In genomic region chr9:119634216-119634843, GRCm38 (mm10) we compare ENCODE assay signal across 15 mouse cellular contexts. TPM values are rescaled to one million over a fixed set of nuclear protein-coding genes. Genes with fewer than 3 reads are reported as not detected.
A peak's percentile ranks its signal among the peaks of the same experiment; 100 is the strongest.
DNase-seq lines count a peak whose midpoint lies in the region; ATAC-seq and TF ChIP-seq lines count a peak whose summit lies in the region.
"Had no signal": no experiment of that assay in that cellular context is flagged by ENCODE, and none has a peak within 500 bp of the region (broad histone marks: within the 10 kb centered on the region; RNA-seq: fewer than 3 reads in every experiment).

No protein-coding gene starts in this region.

- peaks cover 73% of the 10 kb centered on the region for H3K27me3 ChIP-seq in kidney, embryonic 16.5 days (ENCODE audit: insufficient read depth, low read length)
- no peaks in the 10 kb centered on the region for H3K27me3 ChIP-seq in C2C12 (ENCODE audit: control insufficient read depth, insufficient read depth, insufficient read length)
- peaks cover 26% of the 10 kb centered on the region for H3K27me3 ChIP-seq in embryonic facial prominence, embryonic 10.5 days (replicated peaks; ENCODE audit: low read depth, poor library complexity, severe bottlenecking)

- peaks cover 11% of the 10 kb centered on the region; the same call in 1 of the 2 replicates for H3K4me1 ChIP-seq in kidney, embryonic 16.5 days (ENCODE audit: insufficient read depth, low read length)
- H3K4me1 ChIP-seq in embryonic facial prominence, embryonic 10.5 days: peaks cover 37% of the 10 kb centered on the region
- H3K4me1 ChIP-seq: liver, embryonic 13.5 days had no signal

- peak; percentile 3 to 6 for DNase-seq in kidney, postnatal 4 days
- DNase-seq in embryonic facial prominence, embryonic 10.5 days (ENCODE audit: low spot score): no peak
- peak; percentile 39 to 59 for DNase-seq in heart, postnatal 10 days
- no peak for DNase-seq in thymus, postnatal 14 days
- DNase-seq: kidney, postnatal 10 days; liver, embryonic 13.5 days; right cerebral cortex, postnatal 14 days; thymus, adult 18-20 months had no signal

- no peaks in the 10 kb centered on the region for H3K36me3 ChIP-seq in kidney, embryonic 16.5 days (ENCODE audit: insufficient read depth, low read length)
- no peaks in the 10 kb centered on the region for H3K36me3 ChIP-seq in C2C12 (ENCODE audit: control insufficient read depth, insufficient read depth)
- no peaks in the 10 kb centered on the region for H3K36me3 ChIP-seq in embryonic facial prominence, embryonic 10.5 days (replicated peaks)
- H3K36me3 ChIP-seq: embryonic facial prominence, embryonic 13.5 days; liver, embryonic 13.5 days had no signal

- WGBS in kidney, embryonic 16.5 days: 53% methylated on average over 11 of the region's 11 CpGs
- 71% methylated on average over 11 of the region's 11 CpGs for WGBS in embryonic facial prominence, embryonic 10.5 days

- H3K4me3 ChIP-seq in kidney, embryonic 16.5 days (ENCODE audit: low read length): no peak overlapping the region
- no peak overlapping the region for H3K4me3 ChIP-seq in C2C12 (ENCODE audit: insufficient read depth, poor library complexity, severe bottlenecking)
- no peak overlapping the region for H3K4me3 ChIP-seq in embryonic facial prominence, embryonic 10.5 days
- H3K4me3 ChIP-seq: embryonic facial prominence, embryonic 13.5 days; liver, embryonic 13.5 days had no signal

- H3K27ac ChIP-seq in kidney, embryonic 16.5 days (ENCODE audit: low read length): no peak overlapping the region
- 0 out of 2 replicates have a peak overlapping the region, but pooled peaks have one; percentile 14 for H3K27ac ChIP-seq in embryonic facial prominence, embryonic 10.5 days (replicated peaks)
- H3K27ac ChIP-seq: embryonic facial prominence, embryonic 13.5 days; liver, embryonic 13.5 days had no signal

- intact Hi-C loops in heart, postnatal 10 days (cut with DNase I): no loop called here

- no peaks in the 10 kb centered on the region for H3K9me3 ChIP-seq in kidney, embryonic 16.5 days (ENCODE audit: low read length)
- H3K9me3 ChIP-seq in embryonic facial prominence, embryonic 10.5 days: no peaks in the 10 kb centered on the region
- H3K9me3 ChIP-seq: embryonic facial prominence, embryonic 13.5 days; liver, embryonic 13.5 days had no signal

- no peak overlapping the region for H3K4me2 ChIP-seq in kidney, embryonic 16.5 days (replicated peaks; ENCODE audit: low read depth, low read length)
- H3K4me2 ChIP-seq: embryonic facial prominence, embryonic 13.5 days; liver, embryonic 13.5 days had no signal

- no peaks in the 10 kb centered on the region for H3K79me2 ChIP-seq in C2C12 (ENCODE audit: control insufficient read depth, insufficient read depth)

- H3ac ChIP-seq in C2C12 (ENCODE audit: control insufficient read depth, insufficient read length, low read depth): no peak overlapping the region

- no peak for ATAC-seq in kidney, embryonic 16.5 days (ENCODE audit: low FRiP score, low TSS enrichment)
- no peak for ATAC-seq in megakaryocyte progenitor cell, adult 5-6 weeks (replicated peaks; ENCODE audit: poor library complexity)
- ATAC-seq: intestine, embryonic 16.5 days had no signal

- H3K9ac ChIP-seq in kidney, embryonic 16.5 days (replicated peaks; ENCODE audit: low read length): no peak overlapping the region
- H3K9ac ChIP-seq: embryonic facial prominence, embryonic 13.5 days; liver, embryonic 13.5 days had no signal

- TF ChIP-seq CTCF in C2C12 (IDR thresholded peaks at IDR 0.05; ENCODE audit: control insufficient read depth, insufficient read depth, insufficient read length): no peak

- H3K79me3 ChIP-seq in C2C12 (ENCODE audit: low read depth): no peaks in the 10 kb centered on the region

TF ChIP-seq in C2C12, 6 proteins besides CTCF, POLR2A, EP300 and RAD21:
- TF ChIP-seq MYOD1 (IDR thresholded peaks at IDR 0.05; ENCODE audit: control insufficient read depth, insufficient read length, low read depth) (peak; percentile 99), MYOG (IDR thresholded peaks at IDR 0.05; ENCODE audit: control insufficient read depth, extremely low read depth, insufficient read length) (no peak)
TF ChIP-seq in C2C12: peak in this region for 1.

RNA-seq across cellular contexts. Expression of gene Scn5a, which starts 55.5 kb away (rescaled TPM):
- polyA plus RNA-seq in kidney, embryonic 16.5 days (2015; fragmentation: Nextera tagmentation; extraction: Ambion mirVana): 0.13 and 0.25 TPM in 2 replicates
- polyA plus RNA-seq in C2C12 (2012; fragmentation: generic; extraction: Trizol): 13.6 TPM
- 1.2 and 1.5 TPM in 2 replicates for polyA plus RNA-seq in embryonic facial prominence, embryonic 10.5 days (2016; fragmentation: Nextera tagmentation; extraction: Ambion mirVana)
- 100 to 1,000 TPM; 124 to 128 TPM for total RNA-seq in heart, postnatal 10 days (2021)
- total RNA-seq in megakaryocyte progenitor cell, adult 5-6 weeks (2015): not detected in 2 replicates
- not detected in 2 replicates for total RNA-seq in megakaryocyte progenitor cell, adult 5-6 weeks (2017)
- total RNA-seq: hematopoietic stem cell, adult 5-6 weeks; monocyte, adult 5-6 weeks had no signal

Comparison
In these comparisons a context has a peak if more than half of its experiments do, and no peak if none do; other contexts are left out.
1. DNase-seq: peak in kidney, postnatal 4 days (2 of 2) and heart, postnatal 10 days (2 of 2); none in embryonic facial prominence, embryonic 10.5 days (single experiment) and thymus, postnatal 14 days (single experiment).